Mouse (Mus musculus) forebrain, embryonic 10.5 days (tissue): Measurements from ENCODE around the gene Timm10. TPM values are rescaled to one million over a fixed set of nuclear protein-coding genes. Genes with fewer than 3 reads are reported as not detected.
"Not testable (repeated sequence)": the region's sequence is repeated elsewhere in the genome, so short reads cannot be mapped to it uniquely, and the experiment has no call there.

Source experiments
- DNase-seq: peaks from one replicate; pipeline ENCODE4 v3.0.0-alpha.2; 2017; ENCODE audit warnings: low spot score; ENCODE audit errors: extremely low spot score
- H3K27ac ChIP-seq: fragments of 300-500 bp; sonication (generic); 2 replicates; pipeline ENCODE4 v1.5.1; 2016; ENCODE audit warnings: mild to moderate bottlenecking
- H3K27me3 ChIP-seq: fragments of 300-500 bp; sonication (generic); 2 replicates; pipeline ENCODE4 v1.6.1; 2016; ENCODE audit warnings: mild to moderate bottlenecking; ENCODE audit not compliant: poor library complexity, severe bottlenecking
- H3K36me3 ChIP-seq: fragments of 300-500 bp; sonication (generic); replicated peaks from 2 replicates; pipeline ENCODE4 v1.6.1; 2016; ENCODE audit warnings: mild to moderate bottlenecking, moderate library complexity
- H3K4me1 ChIP-seq: fragments of 300-500 bp; sonication (generic); 2 replicates; pipeline ENCODE4 v1.6.1; 2016
- H3K4me3 ChIP-seq: fragments of 300-500 bp; sonication (generic); 2 replicates; pipeline ENCODE4 v1.5.1; 2016; ENCODE audit warnings: mild to moderate bottlenecking, moderate library complexity
- H3K9me3 ChIP-seq: fragments of 300-500 bp; sonication (generic); 2 replicates; pipeline ENCODE4 v1.6.1; 2016; ENCODE audit warnings: mild to moderate bottlenecking, moderate library complexity
- WGBS: fragments of 180-500 bp; shearing (Covaris S2); methylation state at CpG from one replicate; pipeline ENCODE4 v1.1.7; 2016; 5-methylcytosine and 5-hydroxymethylcytosine counted together
- polyA plus RNA-seq: library from polyadenylated mRNA; unstranded; fragments of >200 nt; fragmentation: Nextera tagmentation; extraction: Ambion mirVana; gene quantifications from 2 replicates; pipeline ENCODE4 v1.2.1, GENCODE M21; 2016

Timm10 gene
- polyA plus RNA-seq, 1 experiment from 2014 or later = 68.6 TPM

- Histone ChIP-seq H3K9me3 (peaks cover 16% of the 10 kb centered on the region), H3K36me3 (no peaks in the 10 kb centered on the region), H3K27ac (peak overlapping the region; percentile 84), H3K4me3 (peak overlapping the region; percentile 67), H3K4me1 (peaks cover 20% of the 10 kb centered on the region), H3K27me3 (no peaks in the 10 kb centered on the region)
- DNase-seq = peak; percentile 54
- 2% methylated on average over 16 of the region's 16 CpGs for WGBS
Observed at GRCm38 (mm10) chr2:84799041-84799561, 27.7 kb upstream of the Timm10 start.

GRCm38 (mm10) chr2:84800304-84800703 is 26.5 kb upstream of the Timm10 start:
- Histone ChIP-seq H3K36me3 (no peaks in the 10 kb centered on the region), H3K27ac (no peak overlapping the region), H3K4me3 (no peak overlapping the region), H3K27me3 (no peaks in the 10 kb centered on the region), H3K4me1 (peaks cover 20% of the 10 kb centered on the region), H3K9me3 (peaks cover 4% of the 10 kb centered on the region)
- no peak for DNase-seq
- WGBS = 83% methylated on average over 4 of the region's 4 CpGs

GRCm38 (mm10) chr2:84801223-84801622 is 25.6 kb upstream of the Timm10 start:
- not testable (repeated sequence) for H3K36me3 ChIP-seq, H3K9me3 ChIP-seq, H3K27ac ChIP-seq, H3K27me3 ChIP-seq, H3K4me3 ChIP-seq, DNase-seq
- 82% methylated on average over 5 of the region's 5 CpGs for WGBS
- peaks cover 20% of the 10 kb centered on the region for H3K4me1 ChIP-seq

GRCm38 (mm10) chr2:84803963-84804362 is 22.8 kb upstream of the Timm10 start:
- H3K36me3 ChIP-seq = no peaks in the 10 kb centered on the region; the same call in 1 of the 2 replicates
- 85% methylated on average over 7 of the region's 7 CpGs for WGBS
- no peaks in the 10 kb centered on the region for H3K27me3 ChIP-seq
- H3K4me1 ChIP-seq = peaks cover 7% of the 10 kb centered on the region
- no peak overlapping the region for H3K4me3 ChIP-seq
- DNase-seq = no peak
- no peaks in the 10 kb centered on the region for H3K9me3 ChIP-seq
- H3K27ac ChIP-seq = no peak overlapping the region

- Histone ChIP-seq H3K9me3 (no peaks in the 10 kb centered on the region), H3K36me3 (peaks cover 2% of the 10 kb centered on the region; the same call in 1 of the 2 replicates), H3K4me3 (no peak overlapping the region), H3K27ac (no peak overlapping the region), H3K4me1 (peaks cover 10% of the 10 kb centered on the region), H3K27me3 (no peaks in the 10 kb centered on the region)
- 80% methylated on average over 5 of the region's 5 CpGs for WGBS
- DNase-seq = no peak
Observed at GRCm38 (mm10) chr2:84806546-84806945, 20.3 kb upstream of the Timm10 start.

GRCm38 (mm10) chr2:84809330-84809729 is 17.5 kb upstream of the Timm10 start:
- Histone ChIP-seq H3K4me1 (peaks cover 10% of the 10 kb centered on the region), H3K27ac (no peak overlapping the region), H3K27me3 (no peaks in the 10 kb centered on the region), H3K9me3 (no peaks in the 10 kb centered on the region), H3K36me3 (peaks cover 2% of the 10 kb centered on the region; the same call in 1 of the 2 replicates), H3K4me3 (no peak overlapping the region)
- DNase-seq = no peak

- H3K9me3 ChIP-seq = no peaks in the 10 kb centered on the region
- WGBS = 75% methylated on average over 6 of the region's 6 CpGs
- H3K27ac ChIP-seq = peak overlapping the region; percentile 73
- no peaks in the 10 kb centered on the region for H3K27me3 ChIP-seq
- H3K4me3 ChIP-seq = peak overlapping the region; percentile 39; the same call in 1 of the 2 replicates
- DNase-seq = no peak
- peaks cover 2% of the 10 kb centered on the region; the same call in 1 of the 2 replicates for H3K36me3 ChIP-seq
- H3K4me1 ChIP-seq = peaks cover 10% of the 10 kb centered on the region
Observed at GRCm38 (mm10) chr2:84810526-84810885, 16.3 kb upstream of the Timm10 start.

- peak; percentile 84 for DNase-seq
- 42% methylated on average over 26 of the region's 26 CpGs for WGBS
- Histone ChIP-seq H3K9me3 (no peaks in the 10 kb centered on the region), H3K36me3 (peaks cover 2% of the 10 kb centered on the region; the same call in 1 of the 2 replicates), H3K4me1 (peaks cover 10% of the 10 kb centered on the region), H3K4me3 (peak overlapping the region; percentile 39), H3K27ac (peak overlapping the region; percentile 73), H3K27me3 (no peaks in the 10 kb centered on the region)
Observed at GRCm38 (mm10) chr2:84810886-84811577, 15.8 kb upstream of the Timm10 start.

- no peak for DNase-seq
- 90% methylated on average over 7 of the region's 7 CpGs for WGBS
- peaks cover 10% of the 10 kb centered on the region for H3K4me1 ChIP-seq
- H3K27ac ChIP-seq = 0 out of 2 replicates have a peak overlapping the region, but pooled peaks have one; percentile 48
- no peak overlapping the region for H3K4me3 ChIP-seq
- H3K9me3 ChIP-seq = no peaks in the 10 kb centered on the region
- no peaks in the 10 kb centered on the region for H3K27me3 ChIP-seq
- H3K36me3 ChIP-seq = peaks cover 2% of the 10 kb centered on the region; the same call in 1 of the 2 replicates
Observed at GRCm38 (mm10) chr2:84811880-84812279, 14.9 kb upstream of the Timm10 start.

- no peak for DNase-seq
- Histone ChIP-seq H3K4me1 (peaks cover 10% of the 10 kb centered on the region), H3K27me3 (no peaks in the 10 kb centered on the region), H3K27ac (0 out of 2 replicates have a peak overlapping the region, but pooled peaks have one; percentile 48), H3K9me3 (no peaks in the 10 kb centered on the region), H3K36me3 (peaks cover 2% of the 10 kb centered on the region; the same call in 1 of the 2 replicates), H3K4me3 (no peak overlapping the region)
- 75% methylated on average over 6 of the region's 6 CpGs for WGBS
Observed at GRCm38 (mm10) chr2:84812676-84813075, 14.1 kb upstream of the Timm10 start.

GRCm38 (mm10) chr2:84819861-84820260 is 6.9 kb upstream of the Timm10 start:
- H3K4me1 ChIP-seq = peaks cover 4% of the 10 kb centered on the region; the same call in 1 of the 2 replicates
- H3K9me3 ChIP-seq = no peaks in the 10 kb centered on the region
- WGBS = 78% methylated on average over 3 of the region's 3 CpGs
- H3K4me3 ChIP-seq = no peak overlapping the region
- H3K36me3 ChIP-seq = no peaks in the 10 kb centered on the region
- no peak for DNase-seq
- H3K27ac ChIP-seq = no peak overlapping the region
- H3K27me3 ChIP-seq = no peaks in the 10 kb centered on the region; the same call in 1 of the 2 replicates

- Histone ChIP-seq H3K9me3 (no peaks in the 10 kb centered on the region), H3K27ac (no peak within 1 kb of the TSS), H3K27me3 (no peaks in the 10 kb centered on the region; the same call in 1 of the 2 replicates), H3K4me1 (peaks cover 6% of the 10 kb centered on the region), H3K36me3 (no peaks in the 10 kb centered on the region), H3K4me3 (no peak within 1 kb of the TSS)
- DNase-seq = no peak
- 69% methylated on average over 13 of the region's 13 CpGs for WGBS
Observed at GRCm38 (mm10) chr2:84822552-84822951, 4.2 kb upstream of the Timm10 start, which contains the start of gene Smtnl1. Gene Smtnl1 (minus strand): TSS chr2:84822652.

GRCm38 (mm10) chr2:84823237-84823636 is 3.6 kb upstream of the Timm10 start:
- 57% methylated on average over 2 of the region's 2 CpGs for WGBS
- Histone ChIP-seq H3K4me1 (peaks cover 13% of the 10 kb centered on the region), H3K36me3 (peaks cover 1% of the 10 kb centered on the region), H3K9me3 (no peaks in the 10 kb centered on the region), H3K4me3 (no peak overlapping the region), H3K27ac (no peak overlapping the region), H3K27me3 (no peaks in the 10 kb centered on the region; the same call in 1 of the 2 replicates)
- no peak for DNase-seq
